Mouse (Mus musculus): Measurements from ENCODE around the gene Sfrp2.
A peak's percentile ranks its signal among the peaks of the same experiment; 100 is the strongest.

The Sfrp2 gene

GRCm38 (mm10) chr3:83765871-83766725 lies at the start of gene Sfrp2:
Gene Sfrp2 (plus strand): TSS chr3:83766321.
- peak in 1 of 2 experiments; percentile 13 for DNase-seq

GRCm38 (mm10) chr3:83717643-83718231 lies 48.4 kb upstream of the Sfrp2 start:
- DNase-seq: no peak

- no peak for DNase-seq
Observed at GRCm38 (mm10) chr3:83718662-83719061, 47.5 kb upstream of the Sfrp2 start.

- no peak for DNase-seq
Observed at GRCm38 (mm10) chr3:83728223-83728622, 37.9 kb upstream of the Sfrp2 start.

- no peak for DNase-seq
Observed at GRCm38 (mm10) chr3:83728675-83729390, 37.3 kb upstream of the Sfrp2 start.

- no peak for DNase-seq
Observed at GRCm38 (mm10) chr3:83733985-83734384, 32.1 kb upstream of the Sfrp2 start.

GRCm38 (mm10) chr3:83736980-83737379 lies 29.1 kb upstream of the Sfrp2 start:
- no peak for DNase-seq

GRCm38 (mm10) chr3:83740246-83740645 lies 25.9 kb upstream of the Sfrp2 start:
- DNase-seq: no peak

- DNase-seq: no peak
Observed at GRCm38 (mm10) chr3:83747276-83747675, 18.8 kb upstream of the Sfrp2 start.

- DNase-seq: no peak
Observed at GRCm38 (mm10) chr3:83747895-83748294, 18.2 kb upstream of the Sfrp2 start.

GRCm38 (mm10) chr3:83751625-83752024 lies 14.5 kb upstream of the Sfrp2 start:
- DNase-seq: no peak

GRCm38 (mm10) chr3:83752196-83752595 lies 13.9 kb upstream of the Sfrp2 start:
- no peak for DNase-seq

GRCm38 (mm10) chr3:83755043-83755635 lies 11.0 kb upstream of the Sfrp2 start:
- no peak for DNase-seq

GRCm38 (mm10) chr3:83755666-83756065 lies 10.5 kb upstream of the Sfrp2 start:
- DNase-seq: no peak

- no peak for DNase-seq
Observed at GRCm38 (mm10) chr3:83762361-83762760, 3.8 kb upstream of the Sfrp2 start.

GRCm38 (mm10) chr3:83763551-83764548 lies 2.3 kb upstream of the Sfrp2 start:
- DNase-seq: peak; percentile 43 to 54

GRCm38 (mm10) chr3:83766726-83767070 lies 577 bp downstream of the Sfrp2 start:
- DNase-seq: no peak

- no peak for DNase-seq
Observed at GRCm38 (mm10) chr3:83767121-83767520, 1.0 kb downstream of the Sfrp2 start.

GRCm38 (mm10) chr3:83768293-83769035 lies 2.3 kb downstream of the Sfrp2 start:
- DNase-seq: no peak

GRCm38 (mm10) chr3:83769036-83769410 lies 2.9 kb downstream of the Sfrp2 start:
- no peak for DNase-seq

- DNase-seq: no peak
Observed at GRCm38 (mm10) chr3:83771160-83771869, 5.2 kb downstream of the Sfrp2 start.

All from thymus, postnatal 36 days (tissue).